Mouse (Mus musculus): ENCODE results near the gene Eef1akmt3. TPM values are rescaled to one million over a fixed set of nuclear protein-coding genes. Genes with fewer than 3 reads are reported as not detected.

Eef1akmt3 gene
- total RNA-seq, 4 experiments from 2014 or later = 0.12 to 0.66 (median 0.37) TPM

DNA sequence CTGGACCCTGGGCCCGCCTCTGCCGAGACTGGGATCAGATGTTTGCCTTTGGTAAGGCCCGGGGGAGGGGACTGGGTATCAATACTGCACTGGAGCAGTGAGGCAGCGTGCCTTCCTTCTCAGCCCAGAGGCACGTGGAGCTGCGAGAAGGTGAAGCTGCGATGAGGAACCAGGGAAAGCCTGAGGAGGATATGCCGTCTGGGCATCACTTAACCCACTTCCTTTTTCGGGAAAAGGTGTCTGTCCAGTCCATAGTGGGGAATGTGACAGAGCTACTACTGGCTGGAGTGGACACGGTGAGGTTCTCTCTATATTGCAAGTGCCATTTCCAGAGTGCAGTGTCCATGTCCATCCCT is 8.8 kb upstream of the Eef1akmt3 start:
- DNase-seq = no peak

DNA sequence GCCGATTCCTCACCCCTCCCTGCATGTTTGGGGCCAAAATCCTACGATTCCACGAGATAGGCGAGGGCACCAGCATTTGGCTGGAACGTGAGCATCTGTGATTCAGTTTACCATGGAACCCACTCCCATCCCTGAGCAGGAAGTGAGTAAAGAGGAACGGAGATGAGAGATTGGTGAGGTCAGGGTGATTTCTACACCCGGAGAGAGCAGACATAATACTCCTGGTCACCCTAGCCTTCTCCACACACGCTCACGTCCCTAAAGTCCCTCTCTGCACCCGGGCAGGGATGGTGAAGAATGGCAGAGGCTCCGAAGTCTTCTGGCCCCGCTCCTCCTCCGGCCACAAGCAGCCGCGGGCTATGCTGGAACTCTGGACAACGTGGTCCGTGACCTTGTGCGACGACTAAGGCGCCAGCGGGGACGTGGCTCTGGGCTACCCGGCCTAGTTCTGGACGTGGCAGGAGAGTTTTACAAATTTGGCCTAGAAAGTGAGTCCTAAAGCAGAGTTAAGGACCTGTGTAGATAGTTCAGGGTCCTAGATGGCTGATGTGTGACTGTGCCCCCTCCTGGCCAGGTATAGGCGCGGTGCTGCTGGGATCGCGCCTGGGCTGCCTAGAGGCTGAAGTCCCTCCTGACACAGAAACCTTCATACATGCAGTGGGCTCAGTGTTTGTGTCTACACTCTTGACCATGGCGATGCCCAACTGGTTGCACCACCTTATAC is 8.2 kb upstream of the Eef1akmt3 start:
- no peak for DNase-seq

GRCm38 (mm10) chr10:127048608-127049394 is 7.5 kb upstream of the Eef1akmt3 start:
- no peak for DNase-seq

- no peak for DNase-seq
These were observed 6.6 kb upstream of the Eef1akmt3 start, which contains the start of gene Cyp27b1 for GRCm38 (mm10) chr10:127047954-127048353. Gene Cyp27b1 (plus strand): TSS chr10:127048250.

DNA sequence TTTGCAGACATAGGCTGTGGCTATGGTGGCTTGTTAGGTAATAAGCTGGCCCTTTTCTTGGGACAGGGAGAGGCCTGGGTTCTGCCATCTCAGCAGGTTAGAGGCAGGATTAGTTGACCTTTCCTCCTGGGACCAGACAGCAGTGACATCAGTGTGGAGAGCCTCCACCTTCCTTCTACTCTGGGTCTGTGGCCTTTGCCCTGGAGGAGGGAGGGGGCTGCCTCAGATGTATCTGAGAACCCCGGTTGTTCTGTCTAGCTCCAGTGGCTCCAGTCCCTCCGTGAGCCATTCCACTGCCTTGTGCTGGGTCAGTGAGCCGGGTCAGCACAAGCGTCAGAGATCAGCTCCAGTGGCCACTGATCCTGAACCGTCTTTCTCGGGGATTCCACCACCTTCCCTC is 1.9 kb upstream of the Eef1akmt3 start:
- no peak for DNase-seq

DNA sequence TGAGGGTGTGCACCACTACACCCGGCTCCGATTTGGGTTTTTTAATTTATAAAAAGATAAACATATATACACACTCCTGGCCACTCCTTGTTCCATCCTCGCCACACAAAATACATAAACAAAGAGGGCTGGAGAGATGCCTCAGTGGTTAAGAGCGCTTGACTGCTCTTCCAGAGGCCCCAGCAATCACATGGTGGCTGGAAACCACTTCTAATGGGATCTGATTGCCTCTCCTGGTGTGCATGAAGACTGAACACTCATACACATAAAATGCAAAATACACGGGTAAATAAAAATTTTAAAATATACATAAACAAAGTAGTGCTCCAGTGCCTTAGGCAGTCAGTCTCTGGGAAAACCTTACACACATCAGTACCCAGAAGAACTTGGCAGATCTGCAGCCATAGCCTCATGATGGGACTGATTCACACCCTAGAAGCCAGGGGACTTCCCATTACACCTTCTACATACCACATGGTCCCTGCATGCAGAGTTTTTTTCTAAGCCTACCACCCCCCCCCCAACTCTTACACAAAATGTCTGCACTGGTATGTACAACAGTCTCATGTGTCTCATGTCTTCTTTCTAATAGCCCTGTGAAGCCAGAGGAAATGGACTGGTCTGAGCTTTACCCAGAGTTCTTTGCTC is 1.3 kb upstream of the Eef1akmt3 start:
- no peak for DNase-seq

GRCm38 (mm10) chr10:127041774-127042338 is 543 bp upstream of the Eef1akmt3 start:
- peak; percentile 75 for DNase-seq

GRCm38 (mm10) chr10:127040569-127041214 is 621 bp downstream of the Eef1akmt3 start:
- DNase-seq = no peak

GRCm38 (mm10) chr10:127037641-127038040 is 3.7 kb downstream of the Eef1akmt3 start:
- DNase-seq = no peak

GRCm38 (mm10) chr10:127036273-127036672 is 5.0 kb downstream of the Eef1akmt3 start:
- DNase-seq = no peak

DNA sequence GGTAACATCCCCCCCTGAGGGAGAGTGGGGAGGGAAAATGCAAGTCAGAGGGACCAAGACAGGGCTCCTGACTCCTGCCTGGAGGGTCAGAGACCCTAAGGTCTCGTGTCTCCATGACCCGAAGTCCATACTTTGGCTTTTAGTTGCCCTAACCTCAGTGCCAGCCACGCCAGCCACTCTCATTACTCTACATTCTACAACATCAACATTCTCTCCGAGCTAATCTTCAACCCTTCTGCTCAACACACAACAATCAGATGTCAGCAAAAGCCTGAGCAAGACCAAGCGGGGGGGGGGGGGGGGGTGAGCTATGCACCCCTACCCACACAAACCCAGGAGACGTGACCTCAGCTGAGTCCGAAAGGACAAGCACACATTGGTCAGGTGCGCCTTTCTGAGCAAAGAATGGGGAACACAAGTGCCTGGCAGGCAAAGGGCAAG is 8.0 kb downstream of the Eef1akmt3 start:
- no peak for DNase-seq

GRCm38 (mm10) chr10:127030336-127031296 is 10.7 kb downstream of the Eef1akmt3 start, which contains the start of gene Tsfm:
Gene Tsfm (minus strand): TSS chr10:127030840.
- DNase-seq = peak; percentile 85

DNA sequence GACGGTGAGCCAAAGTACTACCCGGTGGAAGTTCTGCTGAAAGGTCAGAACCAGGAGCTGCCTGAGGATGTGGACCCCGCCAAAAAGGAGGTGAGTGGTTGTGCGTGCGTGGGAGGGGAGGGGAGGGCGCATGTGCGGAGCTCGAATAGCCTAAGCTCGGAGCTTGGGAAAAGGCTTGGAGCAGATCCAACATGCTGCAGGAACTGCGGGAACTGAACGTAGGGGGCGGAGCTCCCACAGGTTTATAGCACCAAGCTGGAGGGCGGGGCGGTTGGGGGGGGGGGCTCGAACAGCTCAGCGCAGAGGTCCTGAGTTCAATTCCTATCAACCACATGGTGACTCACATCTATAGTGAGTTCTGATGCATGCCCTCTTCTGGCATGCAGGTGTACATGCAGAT is 22.9 kb downstream of the Eef1akmt3 start:
- no peak for DNase-seq

- DNase-seq = no peak
These were observed 24.2 kb downstream of the Eef1akmt3 start for GRCm38 (mm10) chr10:127017071-127017470.

GRCm38 (mm10) chr10:127016488-127016887 is 24.8 kb downstream of the Eef1akmt3 start:
- DNase-seq = no peak

DNA sequence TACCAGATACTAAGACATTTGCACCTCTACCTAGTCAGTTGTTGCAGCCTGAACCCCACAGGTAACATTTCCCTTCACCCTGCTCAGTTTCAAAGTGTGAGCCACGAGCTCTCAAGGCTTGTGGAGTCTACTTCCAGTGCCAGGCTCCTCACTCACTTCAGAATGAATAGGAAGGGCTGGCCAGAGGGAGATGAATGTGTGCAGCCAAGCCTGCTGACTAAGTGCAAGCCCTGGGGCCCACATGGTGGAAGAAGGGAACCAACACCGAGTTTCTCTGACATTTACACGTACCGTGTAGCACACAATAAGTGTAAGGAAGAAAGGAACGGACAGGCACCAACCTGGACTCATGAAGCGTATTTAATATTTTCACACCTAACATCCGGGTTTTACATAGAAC is 37.5 kb downstream of the Eef1akmt3 start:
- DNase-seq = no peak

DNA sequence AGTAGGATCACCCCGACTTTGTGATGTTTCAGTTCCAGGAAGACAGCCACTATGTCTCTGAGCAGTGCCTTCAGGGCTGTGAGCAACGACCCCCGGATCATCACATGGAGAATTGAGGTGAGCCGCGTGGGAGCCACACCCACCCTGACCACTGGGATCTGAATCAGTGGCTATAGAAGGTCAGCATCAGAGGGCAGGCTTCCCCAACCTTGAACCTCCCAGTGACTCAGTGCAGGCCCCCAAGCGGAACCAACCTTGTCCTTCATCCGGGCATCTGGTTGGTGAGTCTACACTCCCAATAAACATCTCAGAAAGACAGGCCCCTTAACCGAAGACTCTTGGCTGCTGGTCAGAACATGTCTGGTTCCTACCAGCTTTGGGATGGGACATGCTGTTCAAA is 38.0 kb downstream of the Eef1akmt3 start:
- peak; percentile 84 for DNase-seq

DNA sequence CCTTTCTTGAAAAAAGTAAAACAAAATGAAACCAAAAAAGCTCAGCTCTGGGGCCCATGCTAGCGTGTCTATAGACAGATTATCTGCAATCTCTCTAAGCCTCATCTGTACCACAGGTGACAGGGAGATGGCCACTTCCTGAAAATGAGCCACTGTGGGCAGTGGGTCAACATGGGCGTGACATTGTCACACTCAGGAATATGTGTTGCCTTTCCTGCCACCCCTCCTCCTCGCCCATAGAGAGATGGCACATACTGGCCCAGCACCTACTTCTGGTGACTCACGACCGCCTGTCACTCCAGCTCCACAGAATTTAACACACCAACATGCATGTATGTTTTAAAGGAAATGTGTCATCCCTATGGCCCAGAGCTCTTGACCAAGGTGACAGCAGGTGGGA is 38.5 kb downstream of the Eef1akmt3 start:
- DNase-seq = no peak

DNA sequence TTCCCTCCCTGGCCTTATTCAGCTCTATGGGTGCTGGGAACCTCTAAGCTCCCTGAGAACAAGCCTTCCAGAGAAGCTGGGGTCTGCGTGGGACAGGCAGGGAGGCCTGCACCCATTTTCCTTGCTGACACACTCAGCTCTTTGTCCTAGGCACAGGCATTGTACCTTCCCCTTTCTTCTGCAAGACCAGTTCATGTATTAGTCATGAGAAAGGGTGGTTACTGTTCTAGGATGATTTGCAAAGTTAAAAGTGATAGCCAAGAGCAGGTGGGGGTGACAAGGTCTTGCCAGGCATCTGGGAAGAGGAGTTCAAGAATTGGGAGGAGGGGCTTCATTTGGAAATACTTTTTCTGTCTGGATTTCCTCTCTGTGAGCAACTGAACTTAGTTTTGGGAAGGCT is 39.3 kb downstream of the Eef1akmt3 start:
- no peak for DNase-seq

DNA sequence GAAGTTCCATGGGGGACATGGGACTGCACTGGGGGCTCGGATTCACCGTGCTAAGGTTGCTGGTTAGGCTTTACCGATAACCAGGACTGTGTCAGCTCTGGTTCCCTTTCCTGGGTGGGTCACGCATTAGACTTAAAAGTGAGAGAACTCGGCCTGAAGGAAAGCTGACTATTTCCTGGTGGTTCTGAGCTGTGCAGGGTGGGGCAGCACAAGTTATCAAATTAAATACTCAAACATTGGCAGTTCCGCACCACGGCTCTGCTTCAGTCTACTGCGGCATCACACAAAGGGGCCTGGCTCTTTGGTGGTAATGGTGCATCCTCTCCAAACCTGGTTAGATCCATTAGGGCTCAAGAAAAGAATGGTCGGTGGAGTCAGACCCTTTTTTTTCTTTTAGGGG is 40.0 kb downstream of the Eef1akmt3 start:
- no peak for DNase-seq

- DNase-seq = no peak
These were observed 40.8 kb downstream of the Eef1akmt3 start, which contains the start of gene Avil for GRCm38 (mm10) chr10:127000529-127000928. Gene Avil (plus strand): TSS chr10:127000709.
